Comparison of ENCODE assay signal across 11 mouse cellular contexts in genomic region chr12:30142085-30142484, GRCm38 (mm10). TPM values are rescaled to one million over a fixed set of nuclear protein-coding genes. Genes with fewer than 3 reads are reported as not detected.
A peak's percentile ranks its signal among the peaks of the same experiment; 100 is the strongest.
DNase-seq lines count a peak whose midpoint lies in the region; ATAC-seq and TF ChIP-seq lines count a peak whose summit lies in the region.
"Had no signal": no experiment of that assay in that cellular context is flagged by ENCODE, and none has a peak within 500 bp of the region (broad histone marks: within the 10 kb centered on the region; RNA-seq: fewer than 3 reads in every experiment).

No protein-coding gene starts in this region.

- H3K9ac ChIP-seq in heart, adult 2 months (ENCODE audit: low read depth, low read length) = no peak overlapping the region
- H3K9ac ChIP-seq: embryonic facial prominence, embryonic 12.5 days; lung, embryonic 15.5 days had no signal

- ATAC-seq in inflammation-experienced regulatory T-cells, adult 6 months = no peak
- ATAC-seq: hindbrain, embryonic 16.5 days had no signal

- no peaks in the 10 kb centered on the region for H3K36me3 ChIP-seq in heart, adult 2 months (ENCODE audit: control insufficient read depth, insufficient read depth, low read length)
- H3K36me3 ChIP-seq: embryonic facial prominence, embryonic 12.5 days; lung, embryonic 15.5 days had no signal

- peak in 1 of 2 experiments; percentile 11 for DNase-seq in heart, adult 2 months
- DNase-seq in heart, adult 8-10 months (ENCODE audit: low spot score) = no peak
- DNase-seq in 3T3-L1 (ENCODE audit: low read depth, low spot score) (peak; percentile 24), liver (no peak)
- DNase-seq in adrenal gland, adult (ENCODE audit: inconsistent age in 2 of 2, low spot score in 1 of 2) = peak; percentile 26 to 82
- DNase-seq in kidney, postnatal 25 days = peak; percentile 39 to 59
- DNase-seq in thymus, postnatal 4 days = no peak

- H3K27ac ChIP-seq in heart, adult 2 months = no peak overlapping the region
- H3K27ac ChIP-seq: embryonic facial prominence, embryonic 12.5 days; lung, embryonic 15.5 days had no signal

- H3K79me2 ChIP-seq in heart, adult 2 months (replicated peaks; ENCODE audit: control insufficient read depth, insufficient read depth, low read length) = no peaks in the 10 kb centered on the region

- no peaks in the 10 kb centered on the region for H3K4me1 ChIP-seq in heart, adult 2 months (ENCODE audit: control insufficient read depth, insufficient read depth, low read length)
- H3K4me1 ChIP-seq: embryonic facial prominence, embryonic 12.5 days; lung, embryonic 15.5 days had no signal

- no peak for TF ChIP-seq POLR2A in heart, adult 2 months (IDR thresholded peaks at IDR 0.05; ENCODE audit: insufficient read depth, low read depth, low read length)

- H3K4me3 ChIP-seq in heart, adult 2 months = no peak overlapping the region
- H3K4me3 ChIP-seq: embryonic facial prominence, embryonic 12.5 days; lung, embryonic 15.5 days had no signal

- intact Hi-C loops in heart, adult 2 months (cut with DNase I) = no loop called here

- no peaks in the 10 kb centered on the region for H3K27me3 ChIP-seq in heart, adult 2 months (ENCODE audit: control insufficient read depth, insufficient read depth, low read length)
- H3K27me3 ChIP-seq: embryonic facial prominence, embryonic 12.5 days; lung, embryonic 15.5 days had no signal

- peak; percentile 59 for TF ChIP-seq CTCF in heart, adult 2 months (IDR thresholded peaks at IDR 0.05)

- 61% methylated on average over 3 of the region's 3 CpGs for WGBS in heart, adult 2 months

- no peak for TF ChIP-seq EP300 in heart, adult 2 months (IDR thresholded peaks at IDR 0.05; ENCODE audit: insufficient read depth, low read depth, low read length)

RNA-seq across cellular contexts. Expression of gene Tpo, which starts 9.7 kb away (rescaled TPM):
- not detected for total RNA-seq in heart, adult 2 months (2021)
- polyA plus RNA-seq in heart, adult 2 months (2012; rRNA removed) = not detected in 2 replicates
- not detected for total RNA-seq in heart, adult 8-10 months (2022)
- polyA plus RNA-seq in inflammation-experienced regulatory T-cells, adult 6 months (2017; shearing (Covaris generic)) = not detected
- polyA plus RNA-seq: lung, embryonic 15.5 days had no signal

Comparison
In these comparisons a context has a peak if more than half of its experiments do, and no peak if none do; other contexts are left out.
1. DNase-seq: peak in 3T3-L1 (single experiment), adrenal gland, adult (2 of 2) and kidney, postnatal 25 days (2 of 2); none in heart, adult 8-10 months (single experiment), thymus, postnatal 4 days (single experiment) and liver (single experiment).